Mouse (Mus musculus): ENCODE results near the gene Cmtm4. TPM values are rescaled to one million over a fixed set of nuclear protein-coding genes. Genes with fewer than 3 reads are reported as not detected.
A peak's percentile ranks its signal among the peaks of the same experiment; 100 is the strongest.

Gene Cmtm4
- polyA plus RNA-seq, 1 experiment from 2014 or later, result 2.7 TPM

DNA sequence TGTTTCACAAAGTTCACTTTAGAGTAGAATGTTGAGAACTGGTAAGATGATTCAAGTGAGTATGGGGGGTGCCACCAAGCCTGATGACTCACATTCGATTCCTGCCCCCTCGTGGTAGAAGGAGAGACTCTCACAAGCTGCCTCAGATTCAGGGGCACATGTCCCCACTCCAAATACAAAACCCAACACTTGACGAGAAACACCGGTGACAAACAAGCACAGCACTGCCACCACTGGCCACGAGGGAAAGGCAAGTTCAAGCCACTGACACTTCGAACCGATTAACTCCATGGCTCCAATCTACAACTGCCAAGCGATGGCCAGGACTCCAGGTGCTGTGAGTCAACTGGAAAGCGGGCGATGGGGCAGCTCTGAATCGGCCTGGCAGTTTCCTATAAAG lies 21.8 kb downstream of the Cmtm4 start:
- WGBS, result 81% methylated on average over 11 of the region's 11 CpGs
- Histone ChIP-seq H3K27ac (ENCODE audit: low read length) (peak overlapping the region; percentile 33; the same call in 1 of the 2 replicates), H3K9ac (ENCODE audit: low read depth, low read length) (no peak overlapping the region), H3K4me1 (ENCODE audit: control insufficient read depth, insufficient read depth, low read length) (peaks cover 26% of the 10 kb centered on the region), H3K4me2 (ENCODE audit: low read length) (no peak overlapping the region), H3K9me3 (replicated peaks; ENCODE audit: control insufficient read depth, low read length, poor library complexity, severe bottlenecking) (no peaks in the 10 kb centered on the region), H3K27me3 (ENCODE audit: control insufficient read depth, insufficient read depth, low read depth, low read length) (no peaks in the 10 kb centered on the region), H3K4me3 (ENCODE audit: low read depth, low read length) (no peak overlapping the region), H3K36me3 (ENCODE audit: control insufficient read depth, insufficient read depth, low read length) (no peaks in the 10 kb centered on the region)
- ATAC-seq, result no peak

DNA sequence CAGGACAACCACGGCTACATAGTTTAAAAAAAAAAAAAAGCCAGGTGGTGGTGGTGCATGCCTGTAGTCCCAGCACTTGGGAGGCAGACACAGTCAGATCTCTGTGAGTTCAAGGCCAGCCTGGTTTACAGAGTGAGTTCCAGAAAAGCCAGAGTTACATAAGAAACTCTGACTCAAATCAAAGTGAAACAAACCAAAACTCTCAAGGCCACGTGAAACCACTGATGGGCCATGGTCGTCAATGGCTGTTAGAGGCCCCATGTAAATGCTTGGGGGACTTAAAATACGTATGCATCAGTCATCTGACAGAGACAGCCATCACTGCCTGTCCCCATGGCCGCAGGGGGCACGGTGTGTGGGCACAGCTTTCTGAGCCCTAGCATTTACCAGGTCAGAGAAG lies 24.5 kb downstream of the Cmtm4 start:
- Histone ChIP-seq H3K27me3 (ENCODE audit: control insufficient read depth, insufficient read depth, low read depth, low read length) (no peaks in the 10 kb centered on the region), H3K27ac (ENCODE audit: low read length) (no peak overlapping the region), H3K9me3 (replicated peaks; ENCODE audit: control insufficient read depth, low read length, poor library complexity, severe bottlenecking) (no peaks in the 10 kb centered on the region), H3K4me1 (ENCODE audit: control insufficient read depth, insufficient read depth, low read length) (peaks cover 31% of the 10 kb centered on the region), H3K36me3 (ENCODE audit: control insufficient read depth, insufficient read depth, low read length) (no peaks in the 10 kb centered on the region), H3K4me3 (ENCODE audit: low read depth, low read length) (no peak overlapping the region), H3K9ac (ENCODE audit: low read depth, low read length) (no peak overlapping the region), H3K4me2 (ENCODE audit: low read length) (no peak overlapping the region)
- ATAC-seq, result no peak
- WGBS, result 89% methylated on average over 6 of the region's 6 CpGs

DNA sequence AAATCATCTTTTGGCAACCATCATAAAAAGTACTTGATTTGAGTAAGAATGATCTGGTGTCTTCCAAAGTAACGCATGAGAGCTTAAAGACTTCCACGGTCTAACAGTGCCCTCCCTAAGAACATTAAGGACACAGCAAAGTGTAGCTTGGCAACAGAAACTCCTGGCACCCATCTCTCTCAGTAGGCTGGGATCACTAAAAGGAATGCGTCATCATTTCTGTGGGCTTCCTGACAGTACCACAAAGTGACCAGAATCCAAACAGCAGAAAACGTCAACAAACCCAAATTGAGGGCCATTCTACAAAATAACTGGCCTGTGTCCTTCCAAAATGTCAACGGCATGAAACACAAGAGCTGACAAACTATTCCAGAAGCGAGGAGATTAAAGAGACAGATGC lies 25.5 kb downstream of the Cmtm4 start:
- no peak overlapping the region for H3K27ac ChIP-seq (ENCODE audit: low read length)

DNA sequence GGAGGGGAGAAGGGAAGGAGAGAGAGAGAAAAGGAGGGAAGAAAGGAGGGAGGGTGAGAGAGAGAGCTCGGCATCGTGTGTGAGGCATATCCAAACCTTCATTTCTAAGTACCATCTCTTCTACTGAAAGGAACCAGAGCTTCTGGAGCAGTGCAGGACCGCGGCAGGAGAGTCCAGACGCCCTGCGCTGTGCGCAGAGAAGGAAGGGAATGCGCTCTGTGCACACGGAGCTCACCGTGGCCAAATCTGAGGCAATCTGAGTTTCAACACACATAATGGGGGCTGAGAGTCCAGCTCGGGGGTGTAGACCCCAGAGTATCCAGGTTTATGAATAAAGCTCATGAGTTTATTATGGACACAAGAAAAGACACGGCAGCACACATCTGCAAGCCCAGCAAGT lies 26.0 kb downstream of the Cmtm4 start:
- no peak overlapping the region for H3K9ac ChIP-seq (ENCODE audit: low read depth, low read length)
- peaks cover 18% of the 10 kb centered on the region for H3K4me1 ChIP-seq (ENCODE audit: control insufficient read depth, insufficient read depth, low read length)
- H3K4me2 ChIP-seq (ENCODE audit: low read length), result no peak overlapping the region
- whole genome bisulfite sequencing, result 78% methylated on average over 12 of the region's 12 CpGs
- peak; percentile 28; the same call in 1 of the 2 replicates for ATAC-seq
- H3K36me3 ChIP-seq (ENCODE audit: control insufficient read depth, insufficient read depth, low read length), result no peaks in the 10 kb centered on the region
- H3K9me3 ChIP-seq (replicated peaks; ENCODE audit: control insufficient read depth, low read length, poor library complexity, severe bottlenecking), result no peaks in the 10 kb centered on the region
- no peak overlapping the region for H3K27ac ChIP-seq (ENCODE audit: low read length)
- no peak overlapping the region for H3K4me3 ChIP-seq (ENCODE audit: low read depth, low read length)
- no peaks in the 10 kb centered on the region for H3K27me3 ChIP-seq (ENCODE audit: control insufficient read depth, insufficient read depth, low read depth, low read length)

More for the DNA sequence above, 25.5 kb downstream of the Cmtm4 start:
- Histone ChIP-seq H3K4me2 (ENCODE audit: low read length) (no peak overlapping the region), H3K9me3 (replicated peaks; ENCODE audit: control insufficient read depth, low read length, poor library complexity, severe bottlenecking) (no peaks in the 10 kb centered on the region), H3K36me3 (ENCODE audit: control insufficient read depth, insufficient read depth, low read length) (no peaks in the 10 kb centered on the region), H3K4me3 (ENCODE audit: low read depth, low read length) (no peak overlapping the region), H3K9ac (ENCODE audit: low read depth, low read length) (no peak overlapping the region), H3K4me1 (ENCODE audit: control insufficient read depth, insufficient read depth, low read length) (peaks cover 23% of the 10 kb centered on the region), H3K27me3 (ENCODE audit: control insufficient read depth, insufficient read depth, low read depth, low read length) (no peaks in the 10 kb centered on the region)
- WGBS, result 65% methylated on average over 6 of the region's 6 CpGs
- ATAC-seq, result no peak

DNA sequence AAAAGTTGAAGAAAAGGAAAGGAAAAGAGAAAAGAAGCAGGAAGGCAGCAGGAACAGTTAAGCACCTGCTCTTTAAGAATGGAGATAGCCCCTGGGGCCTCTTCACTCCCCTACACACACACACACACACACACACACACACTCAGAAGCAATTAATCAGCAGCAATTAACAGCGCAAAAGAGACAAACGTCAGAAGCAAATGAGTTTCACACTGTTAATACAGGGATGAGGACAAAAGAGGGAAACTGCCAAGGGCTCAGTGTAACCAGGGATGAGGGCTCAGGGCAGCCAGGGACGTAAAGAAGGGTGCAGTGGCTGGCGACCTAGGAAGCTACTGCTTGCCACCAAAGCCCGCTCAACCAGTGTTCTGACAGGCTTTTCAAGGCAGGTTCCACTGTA lies 28.2 kb downstream of the Cmtm4 start:
- no peak overlapping the region for H3K4me3 ChIP-seq (ENCODE audit: low read depth, low read length)
- H3K27ac ChIP-seq (ENCODE audit: low read length), result no peak overlapping the region
- no peaks in the 10 kb centered on the region for H3K36me3 ChIP-seq (ENCODE audit: control insufficient read depth, insufficient read depth, low read length)
- H3K4me2 ChIP-seq (ENCODE audit: low read length), result no peak overlapping the region
- peak overlapping the region; percentile 45; the same call in 1 of the 2 replicates for H3K9ac ChIP-seq (ENCODE audit: low read depth, low read length)
- ATAC-seq, result no peak
- no peaks in the 10 kb centered on the region for H3K27me3 ChIP-seq (ENCODE audit: control insufficient read depth, insufficient read depth, low read depth, low read length)
- peaks cover 10% of the 10 kb centered on the region for H3K4me1 ChIP-seq (ENCODE audit: control insufficient read depth, insufficient read depth, low read length)
- WGBS, result 36% methylated on average over 5 of the region's 5 CpGs
- no peaks in the 10 kb centered on the region for H3K9me3 ChIP-seq (replicated peaks; ENCODE audit: control insufficient read depth, low read length, poor library complexity, severe bottlenecking)

DNA sequence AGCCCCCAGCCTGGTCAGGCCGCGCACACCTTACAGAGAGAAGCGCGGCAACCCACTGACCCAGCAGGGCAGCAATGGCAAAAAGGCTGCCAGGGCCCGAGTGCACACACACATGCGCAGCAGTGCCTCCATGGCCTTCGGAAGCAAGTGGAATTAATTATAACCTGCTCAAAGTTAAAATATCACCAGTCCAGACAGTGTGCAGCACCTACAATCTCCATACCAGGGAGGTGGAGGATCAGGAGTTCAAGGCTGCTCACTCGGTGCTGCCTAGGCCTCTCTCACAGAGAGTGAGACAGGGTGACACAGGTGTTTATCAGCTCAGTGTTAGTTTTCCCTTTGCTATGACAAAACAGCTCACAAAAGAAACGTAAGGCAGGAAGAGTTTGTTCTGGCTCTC lies 29.9 kb downstream of the Cmtm4 start:
- H3K9me3 ChIP-seq (replicated peaks; ENCODE audit: control insufficient read depth, low read length, poor library complexity, severe bottlenecking), result no peaks in the 10 kb centered on the region
- peaks cover 10% of the 10 kb centered on the region for H3K4me1 ChIP-seq (ENCODE audit: control insufficient read depth, insufficient read depth, low read length)
- no peaks in the 10 kb centered on the region for H3K36me3 ChIP-seq (ENCODE audit: control insufficient read depth, insufficient read depth, low read length)
- WGBS, result 92% methylated on average over 9 of the region's 9 CpGs
- no peak overlapping the region for H3K27ac ChIP-seq (ENCODE audit: low read length)
- H3K4me3 ChIP-seq (ENCODE audit: low read depth, low read length), result no peak overlapping the region
- H3K27me3 ChIP-seq (ENCODE audit: control insufficient read depth, insufficient read depth, low read depth, low read length), result no peaks in the 10 kb centered on the region
- no peak overlapping the region for H3K9ac ChIP-seq (ENCODE audit: low read depth, low read length)
- no peak for ATAC-seq
- H3K4me2 ChIP-seq (ENCODE audit: low read length), result no peak overlapping the region

DNA sequence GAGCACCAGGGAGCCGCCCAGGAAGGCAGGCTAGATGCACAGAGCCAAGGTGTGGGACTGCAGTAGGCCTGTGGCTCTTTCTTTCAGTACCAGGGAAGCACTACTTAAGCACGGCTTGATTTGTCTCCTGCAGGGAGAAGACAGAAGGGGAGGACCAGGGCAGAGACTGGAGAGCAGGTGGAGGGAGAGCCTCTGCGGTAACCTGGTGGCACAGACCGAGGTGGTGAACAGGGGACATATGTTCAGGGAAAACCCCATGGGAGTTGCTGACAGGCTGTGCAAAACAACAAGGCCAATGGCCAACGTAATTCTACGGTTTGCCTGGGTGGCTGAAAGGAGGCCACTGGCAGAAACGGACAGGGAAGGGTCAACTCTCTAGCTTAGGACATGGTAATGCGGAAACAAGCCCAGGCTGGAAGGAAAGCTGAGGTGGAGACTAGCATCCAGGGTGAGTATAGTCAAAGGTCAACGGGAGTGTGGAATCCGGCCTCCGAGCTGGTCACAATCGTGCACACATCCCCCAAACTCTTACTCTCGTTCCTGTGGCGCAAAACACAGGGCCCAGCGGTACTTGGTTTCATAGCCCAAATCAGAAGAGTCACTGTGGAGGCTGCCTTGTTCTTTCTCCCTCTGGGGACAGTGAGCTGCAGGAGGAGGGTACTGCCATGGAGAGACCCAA lies 35.7 kb downstream of the Cmtm4 start:
- H3K4me1 ChIP-seq (ENCODE audit: control insufficient read depth, insufficient read depth, low read length), result no peaks in the 10 kb centered on the region
- WGBS, result 65% methylated on average over 15 of the region's 15 CpGs

DNA sequence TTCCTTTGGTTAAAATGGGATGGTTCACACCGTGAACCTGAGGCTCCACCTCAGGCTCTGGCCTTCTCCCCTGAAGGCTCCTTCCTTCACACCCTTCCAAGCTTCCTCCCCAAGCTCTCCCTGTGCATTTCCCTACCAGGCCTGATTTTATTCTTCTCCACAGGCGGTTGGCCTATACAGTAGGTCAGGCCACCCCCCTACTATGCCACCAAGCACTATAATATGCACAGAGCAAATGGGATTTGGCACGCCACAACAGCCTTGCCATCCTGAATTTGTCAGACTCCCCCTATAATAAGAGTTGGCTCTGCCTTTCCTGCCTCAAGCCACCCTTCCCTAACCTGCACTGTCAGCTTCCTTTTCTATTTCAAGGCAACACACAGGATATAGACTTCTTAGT lies 37.0 kb downstream of the Cmtm4 start:
- Histone ChIP-seq H3K9me3 (replicated peaks; ENCODE audit: control insufficient read depth, low read length, poor library complexity, severe bottlenecking) (no peaks in the 10 kb centered on the region), H3K4me2 (ENCODE audit: low read length) (no peak overlapping the region), H3K36me3 (ENCODE audit: control insufficient read depth, insufficient read depth, low read length) (peaks cover 8% of the 10 kb centered on the region), H3K27ac (ENCODE audit: low read length) (no peak overlapping the region), H3K27me3 (ENCODE audit: control insufficient read depth, insufficient read depth, low read depth, low read length) (no peaks in the 10 kb centered on the region), H3K4me3 (ENCODE audit: low read depth, low read length) (no peak overlapping the region), H3K4me1 (ENCODE audit: control insufficient read depth, insufficient read depth, low read length) (no peaks in the 10 kb centered on the region), H3K9ac (ENCODE audit: low read depth, low read length) (no peak overlapping the region)
- ATAC-seq, result 0 out of 2 replicates have a peak, but pooled peaks have one; percentile 36
- 63% methylated on average over 3 of the region's 3 CpGs for WGBS

More for the DNA sequence above, 35.7 kb downstream of the Cmtm4 start:
- H3K27me3 ChIP-seq (ENCODE audit: control insufficient read depth, insufficient read depth, low read depth, low read length), result no peaks in the 10 kb centered on the region
- H3K9ac ChIP-seq (ENCODE audit: low read depth, low read length), result no peak overlapping the region
- no peak overlapping the region for H3K4me3 ChIP-seq (ENCODE audit: low read depth, low read length)
- no peaks in the 10 kb centered on the region for H3K9me3 ChIP-seq (replicated peaks; ENCODE audit: control insufficient read depth, low read length, poor library complexity, severe bottlenecking)
- no peak overlapping the region for H3K4me2 ChIP-seq (ENCODE audit: low read length)
- ATAC-seq, result no peak
- peaks cover 6% of the 10 kb centered on the region for H3K36me3 ChIP-seq (ENCODE audit: control insufficient read depth, insufficient read depth, low read length)
- no peak overlapping the region for H3K27ac ChIP-seq (ENCODE audit: low read length)

DNA sequence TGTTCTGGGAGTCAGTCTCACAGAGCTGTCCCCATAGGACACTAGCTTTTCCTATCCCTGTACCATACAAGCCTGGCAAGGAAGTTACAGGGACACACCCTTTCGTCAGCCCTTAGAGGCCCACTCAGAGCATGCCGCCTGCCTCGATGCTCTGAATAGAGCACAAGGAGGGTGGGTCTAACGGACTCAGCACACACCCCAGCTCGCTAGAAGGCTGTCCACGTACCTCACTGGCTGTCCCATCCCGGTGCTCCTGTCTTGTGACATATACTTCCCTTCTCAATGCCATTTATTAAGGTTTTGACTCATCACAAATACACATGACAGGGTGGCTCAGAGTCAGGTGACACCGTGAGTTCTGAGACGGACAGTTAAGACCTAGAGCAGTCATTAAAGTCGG lies 41.1 kb downstream of the Cmtm4 start:
- Histone ChIP-seq H3K9me3 (replicated peaks; ENCODE audit: control insufficient read depth, low read length, poor library complexity, severe bottlenecking) (no peaks in the 10 kb centered on the region), H3K4me2 (ENCODE audit: low read length) (no peak overlapping the region), H3K36me3 (ENCODE audit: control insufficient read depth, insufficient read depth, low read length) (peaks cover 8% of the 10 kb centered on the region), H3K9ac (ENCODE audit: low read depth, low read length) (no peak overlapping the region), H3K27me3 (ENCODE audit: control insufficient read depth, insufficient read depth, low read depth, low read length) (no peaks in the 10 kb centered on the region), H3K27ac (ENCODE audit: low read length) (no peak overlapping the region), H3K4me1 (ENCODE audit: control insufficient read depth, insufficient read depth, low read length) (no peaks in the 10 kb centered on the region), H3K4me3 (ENCODE audit: low read depth, low read length) (no peak overlapping the region)
- ATAC-seq, result no peak
- whole genome bisulfite sequencing, result 92% methylated on average over 10 of the region's 10 CpGs
